Mouse (Mus musculus) heart, adult 8-10 months (tissue): ENCODE results near the gene C2cd3. TPM values are rescaled to one million over a fixed set of nuclear protein-coding genes. Genes with fewer than 3 reads are reported as not detected.
A peak's percentile ranks its signal among the peaks of the same experiment; 100 is the strongest.

Source experiments
- DNase-seq: peaks from one replicate; pipeline ENCODE4 v3.0.0; 2022; ENCODE audit warnings: low spot score
- total RNA-seq, 4 experiments: library from RNA; stranded (reverse); gene quantifications; 2 replicates each; pipeline ENCODE4 v1.2.4; 2022

C2cd3 gene
- total RNA-seq, 4 experiments from 2014 or later = 7.5 to 9.7 (median 8.5) TPM

DNA sequence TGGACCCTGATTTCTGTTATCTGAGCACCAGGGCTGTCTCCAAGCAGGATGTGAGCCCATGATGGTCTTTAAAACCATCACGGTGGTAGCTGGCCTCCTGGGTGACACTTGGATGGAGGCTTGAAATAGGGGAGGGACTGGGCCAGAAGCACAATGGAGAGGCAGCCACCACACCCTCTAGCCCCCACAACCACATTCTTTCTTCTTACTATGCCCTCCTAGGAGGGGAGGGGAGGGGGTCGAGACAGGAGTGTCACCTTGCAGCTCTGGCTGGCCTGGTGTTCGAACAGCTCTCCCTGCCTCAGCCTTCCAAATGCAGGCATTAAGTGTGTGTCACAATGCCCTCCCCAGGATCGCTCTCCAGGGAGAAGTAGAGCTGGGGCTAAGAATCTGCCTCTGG lies 125.4 kb downstream of the C2cd3 start:
- no peak for DNase-seq

- DNase-seq = no peak
Measured at GRCm38 (mm10) chr7:100497982-100498381, 125.9 kb downstream of the C2cd3 start.

- no peak for DNase-seq
Measured at GRCm38 (mm10) chr7:100499465-100499864, 127.4 kb downstream of the C2cd3 start.

DNA sequence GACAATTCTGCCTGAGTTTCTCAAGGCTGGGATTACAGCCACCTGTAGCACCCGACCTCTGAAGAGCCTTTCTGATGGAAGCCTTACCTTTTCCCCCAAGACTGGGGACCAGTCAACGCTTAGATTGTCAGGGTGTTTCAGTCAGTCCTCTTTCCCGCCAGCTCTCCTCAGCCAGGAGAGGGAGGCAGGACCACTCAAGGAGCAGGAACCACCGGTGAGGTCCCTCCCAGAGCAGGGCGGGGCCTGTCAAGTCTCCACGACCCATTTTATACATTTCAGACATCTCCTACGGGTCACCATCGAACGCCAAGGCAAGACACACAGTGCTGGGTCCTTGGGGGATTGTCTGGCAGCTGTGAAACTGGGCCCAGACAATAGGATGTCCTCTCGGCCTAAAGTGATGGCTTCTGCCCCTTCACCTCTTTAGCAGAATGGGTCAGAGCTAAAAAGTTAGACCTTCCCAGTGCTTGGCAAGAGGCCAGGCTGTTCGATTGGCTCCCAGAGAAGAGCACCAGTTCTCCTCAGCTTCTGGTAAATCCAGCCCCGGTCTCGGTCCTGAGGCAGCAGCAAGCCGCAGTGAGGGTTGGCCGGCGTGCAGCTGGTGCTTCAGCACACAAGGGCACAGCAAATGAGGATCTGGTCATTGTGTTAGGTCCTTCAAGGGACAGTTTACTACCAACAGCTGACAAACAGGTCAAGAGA lies 128.4 kb downstream of the C2cd3 start:
- DNase-seq = peak; percentile 27

DNA sequence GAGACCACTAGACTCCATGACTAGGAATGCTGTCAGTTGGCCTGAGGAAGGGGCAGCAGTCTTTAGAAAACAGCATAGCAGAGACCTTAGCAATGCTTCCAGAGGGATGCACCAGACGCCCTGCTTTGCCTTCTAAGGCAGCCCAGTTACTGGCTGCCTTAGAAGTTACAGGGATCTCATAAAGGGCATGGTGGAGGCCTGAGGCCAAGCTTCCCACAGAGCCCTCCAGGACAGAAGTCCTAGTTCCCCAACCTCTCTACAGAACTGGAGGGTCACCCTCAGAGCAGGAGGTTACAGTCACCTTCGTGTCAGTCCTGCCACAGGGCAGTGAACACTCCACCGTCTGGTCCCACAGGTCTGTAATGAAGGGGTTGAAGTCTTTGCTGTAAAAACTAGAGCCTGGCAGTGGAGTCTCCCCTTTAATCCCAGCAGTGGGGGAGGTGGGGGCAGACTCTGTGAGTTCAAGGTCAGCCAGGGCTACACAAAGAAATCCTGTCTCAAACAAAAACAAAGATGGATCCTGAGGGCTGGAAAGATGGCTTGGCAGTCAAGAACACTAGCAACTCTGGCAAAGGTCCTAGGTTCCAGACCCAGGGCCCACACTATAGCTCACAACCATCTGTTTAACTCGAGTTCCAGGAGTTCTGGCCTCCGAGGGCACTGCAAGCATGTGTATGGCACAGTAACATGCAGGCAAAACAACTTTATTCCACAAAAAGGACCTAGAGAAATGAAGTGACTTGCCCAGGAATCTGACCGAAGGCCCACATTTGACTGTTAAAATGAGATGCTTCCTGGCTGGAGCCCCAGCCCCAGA lies 129.2 kb downstream of the C2cd3 start:
- no peak for DNase-seq

DNA sequence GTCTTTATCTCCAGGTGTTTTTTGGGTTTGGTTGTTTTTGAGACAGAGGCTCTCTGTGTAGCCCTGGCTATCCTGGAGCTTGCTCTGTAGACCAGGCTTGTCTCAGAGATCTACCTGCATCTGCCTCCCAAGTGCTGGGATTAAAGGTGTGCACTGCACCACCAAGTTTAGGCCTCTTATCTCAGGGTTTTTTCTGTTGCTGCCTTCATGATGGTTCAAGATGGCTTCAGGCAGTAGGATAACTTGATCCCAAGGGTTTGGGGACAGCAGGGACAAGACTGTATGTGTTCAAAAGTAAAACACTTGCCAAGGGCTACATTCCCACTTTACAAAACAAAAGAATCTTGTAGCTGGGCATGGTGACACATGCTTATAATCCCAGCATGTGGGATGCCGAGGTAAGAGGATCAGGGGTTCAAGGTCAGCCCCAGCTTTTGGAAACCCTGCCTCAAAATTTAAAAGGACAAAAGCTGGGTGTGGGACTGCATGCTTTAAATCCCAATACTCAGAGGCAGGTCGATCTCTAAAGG lies 129.9 kb downstream of the C2cd3 start:
- no peak for DNase-seq

GRCm38 (mm10) chr7:100502374-100502922 lies 130.4 kb downstream of the C2cd3 start:
- DNase-seq = no peak

DNA sequence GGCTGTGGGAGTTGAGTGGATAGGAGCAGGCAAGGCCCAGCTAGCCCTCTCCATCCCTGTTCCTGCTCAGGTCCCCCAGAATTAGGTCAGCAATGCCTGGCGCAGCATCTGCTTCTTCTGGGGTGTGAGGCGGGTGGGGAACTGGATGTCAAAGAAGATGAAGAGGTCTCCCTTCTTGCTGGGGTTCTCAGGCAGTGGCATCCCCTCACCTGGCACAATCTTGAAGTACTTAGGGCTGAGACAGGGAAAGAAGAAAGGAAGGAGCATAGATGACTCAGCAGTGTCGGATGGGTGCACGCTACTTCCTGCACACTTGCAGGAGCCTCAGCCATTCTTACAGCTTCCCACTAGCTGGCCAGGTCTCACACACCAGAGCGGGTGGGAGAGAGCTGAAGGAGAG lies 131.0 kb downstream of the C2cd3 start:
- no peak for DNase-seq

DNA sequence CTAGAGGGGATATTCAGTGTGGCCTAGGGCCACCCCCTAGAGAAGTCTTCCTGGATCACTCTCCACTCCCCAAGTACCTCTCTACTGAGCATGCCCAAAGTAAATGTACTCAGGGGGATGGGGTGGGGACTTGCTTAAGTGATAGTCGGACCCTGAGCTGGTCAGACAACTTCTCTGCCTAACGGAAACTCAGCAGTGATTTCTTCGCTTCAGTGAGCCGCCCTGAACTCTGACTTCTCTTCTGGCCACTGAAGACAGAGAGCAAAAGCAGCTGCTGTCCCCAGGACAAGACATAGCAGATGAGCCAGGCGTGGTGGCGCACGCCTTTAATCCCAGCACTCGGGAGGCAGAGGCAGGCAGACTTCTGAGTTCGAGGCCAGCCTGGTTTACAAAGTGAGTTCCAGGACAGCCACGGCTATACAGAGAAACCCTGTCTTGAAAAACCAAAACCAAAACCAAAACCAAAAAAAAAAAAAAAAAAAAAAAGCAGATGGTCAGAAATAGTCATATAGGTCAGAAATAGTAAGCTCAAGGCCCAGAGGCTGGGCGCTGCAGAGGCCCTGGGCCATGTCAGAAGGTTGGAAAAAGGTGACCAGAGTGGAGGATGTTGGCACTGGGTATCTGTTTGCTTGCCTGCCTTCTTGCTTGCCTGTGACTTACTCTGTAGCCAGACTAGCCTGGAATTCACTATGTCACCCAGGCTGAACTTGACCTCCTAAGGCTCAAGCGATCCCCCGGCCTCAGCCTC lies 132.9 kb downstream of the C2cd3 start:
- DNase-seq = no peak

DNA sequence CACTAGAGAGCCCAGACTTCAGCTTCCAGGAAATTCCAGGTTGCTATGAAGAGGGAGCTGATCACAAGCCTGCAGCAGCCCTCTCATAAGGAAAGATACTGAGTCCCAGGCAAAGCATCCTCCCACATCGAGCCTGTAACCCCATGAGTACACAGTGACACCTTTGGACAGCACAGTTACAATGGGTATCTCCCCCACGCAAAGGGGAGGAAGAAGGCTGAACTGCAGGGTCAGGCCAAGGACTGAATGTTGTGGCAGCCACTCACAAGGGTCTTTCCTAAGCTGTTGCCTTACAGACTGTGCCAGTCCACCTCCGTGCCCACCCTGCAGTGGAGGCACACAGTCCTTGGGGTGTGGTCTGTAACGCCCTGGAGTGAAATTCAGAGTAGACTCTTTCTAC lies 134.5 kb downstream of the C2cd3 start:
- DNase-seq = no peak

GRCm38 (mm10) chr7:100508670-100509069 lies 136.6 kb downstream of the C2cd3 start:
- DNase-seq = no peak

GRCm38 (mm10) chr7:100511602-100512001 lies 139.6 kb downstream of the C2cd3 start:
- no peak for DNase-seq

GRCm38 (mm10) chr7:100514573-100514972 lies 142.5 kb downstream of the C2cd3 start, which contains the start of gene Dnajb13:
TSS of gene Dnajb13 (minus strand) at chr7:100514960.
- no peak for DNase-seq

Other genes starting within 250 kb of the C2cd3 start
- gene Lipt2, start 213.0 kb upstream of the C2cd3 start, total RNA-seq = 1 to 10 TPM; 4.4 to 6.3 (median 5.4) TPM
- 1 to 10 TPM in 1 of 4 experiments, under 1 TPM in 3; 0.28 to 1.5 (median 0.66) TPM for gene Kcne3, start 195.7 kb upstream of the C2cd3 start, total RNA-seq
- 1 to 10 TPM; 5.5 to 7.9 (median 7.2) TPM for gene Pgm2l1, start 144.8 kb upstream of the C2cd3 start, total RNA-seq
- gene P4ha3, start 86.7 kb upstream of the C2cd3 start, total RNA-seq = under 1 TPM in 3 of 4 experiments, not detected in 1; 0.12 to 0.29 (median 0.16) TPM
- 10 to 100 TPM; 36.0 to 38.6 (median 36.9) TPM for gene Ppme1, start 74 bp downstream of the C2cd3 start, total RNA-seq
- gene Ucp3, start 100.8 kb downstream of the C2cd3 start, total RNA-seq = 10 to 100 TPM; 20.7 to 55.8 (median 48.5) TPM
- 100 to 1,000 TPM; 165 to 276 (median 226) TPM for gene Ucp2, start 121.1 kb downstream of the C2cd3 start, total RNA-seq
- under 1 TPM in 1 of 4 experiments, not detected in 3; 0.50 TPM for gene Dnajb13, start 142.7 kb downstream of the C2cd3 start, total RNA-seq
- gene Coa4, start 164.8 kb downstream of the C2cd3 start, total RNA-seq = 10 to 100 TPM; 14.3 to 19.9 (median 17.6) TPM
- 10 to 100 TPM; 60.7 to 63.9 (median 62.5) TPM for gene Rab6a, start 235.2 kb downstream of the C2cd3 start, total RNA-seq
- 10 to 100 TPM; 69.4 to 78.5 (median 76.5) TPM for gene Mrpl48, start 236.1 kb downstream of the C2cd3 start, total RNA-seq